Mouse (Mus musculus): Measurements from ENCODE around the gene Hist1h4d.

DNA sequence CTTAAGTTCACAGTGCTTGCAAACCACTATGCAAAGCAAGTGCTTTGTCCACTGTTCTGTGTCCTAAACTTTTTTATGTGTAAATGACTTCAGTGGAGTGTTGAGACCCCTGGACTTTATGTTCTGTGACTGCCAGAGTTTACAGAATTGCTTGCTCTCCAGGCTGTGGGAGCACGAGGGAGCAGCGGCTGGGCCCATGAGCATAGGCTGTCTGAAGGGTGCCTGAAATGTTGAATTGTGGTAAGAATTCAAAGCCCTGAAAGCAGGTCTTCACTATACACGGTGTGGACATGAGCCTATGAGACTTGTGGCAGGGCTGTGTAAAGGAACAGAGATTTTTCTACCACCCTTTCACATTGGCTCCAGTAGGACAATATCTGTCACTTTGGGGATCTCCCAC is 30.2 kb downstream of the Hist1h4d start:
- TF ChIP-seq POLR2A (IDR thresholded peaks at IDR 0.05; ENCODE audit: insufficient read depth, low read depth, low read length): no peak
- no peak for TF ChIP-seq CTCF (IDR thresholded peaks at IDR 0.05)
- no peak for TF ChIP-seq EP300 (IDR thresholded peaks at IDR 0.05; ENCODE audit: insufficient read depth, low read depth, low read length)

All from heart, adult 2 months (tissue).